Mouse (Mus musculus) heart, embryonic 13.5 days (tissue): Measurements from ENCODE around the gene Rab31. TPM values are rescaled to one million over a fixed set of nuclear protein-coding genes. Genes with fewer than 3 reads are reported as not detected.

Experiments used
- ATAC-seq: fragments of 200-750 bp; cut with Nextera tagmentation; 2 replicates; pipeline ENCODE4 v1.8.0; 2017; ENCODE audit warnings: moderate TSS enrichment; ENCODE audit not compliant: insufficient number of reproducible peaks, low FRiP score, low TSS enrichment; ENCODE audit errors: extremely low read depth
- H3K27ac ChIP-seq: fragments of 300-500 bp; sonication (generic); replicated peaks from 2 replicates; pipeline ENCODE4 v1.5.1; 2015; ENCODE audit warnings: moderate library complexity, mild to moderate bottlenecking, inconsistent platforms
- H3K27me3 ChIP-seq: fragments of 300-500 bp; sonication (generic); replicated peaks from 2 replicates; pipeline ENCODE4 v1.6.1; 2015; ENCODE audit warnings: mild to moderate bottlenecking, inconsistent platforms
- H3K36me3 ChIP-seq: fragments of 300-500 bp; sonication (generic); 2 replicates; pipeline ENCODE4 v1.6.1; 2015; ENCODE audit warnings: mild to moderate bottlenecking, inconsistent platforms
- H3K4me1 ChIP-seq: fragments of 300-500 bp; sonication (generic); 2 replicates; pipeline ENCODE4 v1.6.1; 2015; ENCODE audit warnings: inconsistent platforms
- H3K4me2 ChIP-seq: fragments of 300-500 bp; sonication (generic); 2 replicates; pipeline ENCODE4 v1.6.1; 2015; ENCODE audit warnings: inconsistent platforms, mild to moderate bottlenecking, moderate library complexity
- H3K4me3 ChIP-seq: fragments of 300-500 bp; sonication (generic); 2 replicates; pipeline ENCODE4 v1.5.1; 2015; ENCODE audit warnings: moderate library complexity, mild to moderate bottlenecking, inconsistent platforms
- H3K9ac ChIP-seq: fragments of 300-500 bp; sonication (generic); 2 replicates; pipeline ENCODE4 v1.6.1; 2015; ENCODE audit warnings: inconsistent platforms, mild to moderate bottlenecking, moderate library complexity
- H3K9me3 ChIP-seq: fragments of 300-500 bp; sonication (generic); 2 replicates; pipeline ENCODE4 v1.6.1; 2016; ENCODE audit warnings: inconsistent platforms
- WGBS: fragments of 180-500 bp; shearing (Covaris S2); methylation state at CpG from one replicate; pipeline ENCODE4 v1.1.7; 2015; ENCODE audit warnings: mixed read lengths; 5-methylcytosine and 5-hydroxymethylcytosine counted together
- polyA plus RNA-seq: library from polyadenylated mRNA; unstranded; fragments of >200 nt; fragmentation: Nextera tagmentation; extraction: Ambion mirVana; gene quantifications from 2 replicates; pipeline ENCODE4 v1.2.1, GENCODE M21; 2015

Rab31 gene
- polyA plus RNA-seq, 1 experiment from 2014 or later: 23.9 TPM

GRCm38 (mm10) chr17:65737175-65737574 is 35.4 kb downstream of the Rab31 start:
- Histone ChIP-seq H3K4me1 (peaks cover 14% of the 10 kb centered on the region), H3K4me2 (no peak overlapping the region), H3K36me3 (no peaks in the 10 kb centered on the region), H3K4me3 (no peak overlapping the region), H3K27ac (peak overlapping the region; percentile 40), H3K9ac (no peak overlapping the region), H3K9me3 (no peaks in the 10 kb centered on the region), H3K27me3 (no peaks in the 10 kb centered on the region)
- ATAC-seq: no peak
- 71% methylated on average over 5 of the region's 5 CpGs for WGBS

GRCm38 (mm10) chr17:65735088-65735487 is 37.5 kb downstream of the Rab31 start:
- 86% methylated on average over 2 of the region's 2 CpGs for WGBS
- H3K9ac ChIP-seq: no peak overlapping the region
- no peak overlapping the region for H3K4me2 ChIP-seq
- no peak overlapping the region for H3K4me3 ChIP-seq
- no peaks in the 10 kb centered on the region for H3K9me3 ChIP-seq
- no peak overlapping the region for H3K27ac ChIP-seq
- H3K36me3 ChIP-seq: no peaks in the 10 kb centered on the region
- no peak for ATAC-seq
- H3K27me3 ChIP-seq: no peaks in the 10 kb centered on the region
- peaks cover 11% of the 10 kb centered on the region for H3K4me1 ChIP-seq

GRCm38 (mm10) chr17:65732666-65733065 is 39.9 kb downstream of the Rab31 start:
- Histone ChIP-seq H3K4me1 (0 out of 2 replicates have a peak, but pooled peaks cover 6% of the 10 kb centered on the region), H3K4me2 (no peak overlapping the region), H3K36me3 (no peaks in the 10 kb centered on the region), H3K4me3 (no peak overlapping the region), H3K27me3 (no peaks in the 10 kb centered on the region), H3K9me3 (no peaks in the 10 kb centered on the region), H3K27ac (no peak overlapping the region), H3K9ac (no peak overlapping the region)
- 75% methylated on average over 4 of the region's 4 CpGs for WGBS
- no peak for ATAC-seq

GRCm38 (mm10) chr17:65731710-65732109 is 40.8 kb downstream of the Rab31 start:
- Histone ChIP-seq H3K27ac (no peak overlapping the region), H3K4me2 (no peak overlapping the region), H3K36me3 (no peaks in the 10 kb centered on the region), H3K4me3 (no peak overlapping the region), H3K27me3 (no peaks in the 10 kb centered on the region), H3K4me1 (0 out of 2 replicates have a peak, but pooled peaks cover 6% of the 10 kb centered on the region), H3K9me3 (no peaks in the 10 kb centered on the region), H3K9ac (no peak overlapping the region)
- ATAC-seq: no peak
- 81% methylated on average over 9 of the region's 9 CpGs for WGBS

- Histone ChIP-seq H3K27me3 (no peaks in the 10 kb centered on the region), H3K4me2 (no peak overlapping the region), H3K4me3 (no peak overlapping the region), H3K27ac (peak overlapping the region; percentile 42), H3K9ac (no peak overlapping the region), H3K36me3 (no peaks in the 10 kb centered on the region), H3K4me1 (0 out of 2 replicates have a peak, but pooled peaks cover 6% of the 10 kb centered on the region), H3K9me3 (no peaks in the 10 kb centered on the region)
- WGBS: 67% methylated on average over 16 of the region's 16 CpGs
- no peak for ATAC-seq
Observed at GRCm38 (mm10) chr17:65729945-65730741, 42.4 kb downstream of the Rab31 start.

GRCm38 (mm10) chr17:65726755-65727154 is 45.8 kb downstream of the Rab31 start:
- no peak overlapping the region for H3K4me2 ChIP-seq
- no peaks in the 10 kb centered on the region for H3K9me3 ChIP-seq
- no peak for ATAC-seq
- no peak overlapping the region for H3K27ac ChIP-seq
- H3K36me3 ChIP-seq: 0 out of 2 replicates have a peak, but pooled peaks cover under 1% of the 10 kb centered on the region
- H3K4me3 ChIP-seq: no peak overlapping the region
- H3K9ac ChIP-seq: no peak overlapping the region
- H3K27me3 ChIP-seq: no peaks in the 10 kb centered on the region
- WGBS: 84% methylated on average over 5 of the region's 5 CpGs
- H3K4me1 ChIP-seq: 0 out of 2 replicates have a peak, but pooled peaks cover 6% of the 10 kb centered on the region

GRCm38 (mm10) chr17:65726274-65726673 is 46.3 kb downstream of the Rab31 start:
- no peak for ATAC-seq
- 71% methylated on average over 6 of the region's 6 CpGs for WGBS
- Histone ChIP-seq H3K9ac (no peak overlapping the region), H3K4me3 (no peak overlapping the region), H3K4me1 (0 out of 2 replicates have a peak, but pooled peaks cover 6% of the 10 kb centered on the region), H3K27ac (no peak overlapping the region), H3K9me3 (no peaks in the 10 kb centered on the region), H3K4me2 (no peak overlapping the region), H3K36me3 (0 out of 2 replicates have a peak, but pooled peaks cover 3% of the 10 kb centered on the region), H3K27me3 (no peaks in the 10 kb centered on the region)

- 0 out of 2 replicates have a peak, but pooled peaks cover 6% of the 10 kb centered on the region for H3K4me1 ChIP-seq
- WGBS: 82% methylated on average over 2 of the region's 2 CpGs
- ATAC-seq: no peak
Observed at GRCm38 (mm10) chr17:65725814-65726213, 46.7 kb downstream of the Rab31 start.

GRCm38 (mm10) chr17:65725381-65725780 is 47.2 kb downstream of the Rab31 start:
- 79% methylated on average over 8 of the region's 8 CpGs for WGBS
- no peak for ATAC-seq
- H3K4me3 ChIP-seq: no peak overlapping the region
- no peaks in the 10 kb centered on the region for H3K27me3 ChIP-seq
- peaks cover 7% of the 10 kb centered on the region for H3K36me3 ChIP-seq
- H3K27ac ChIP-seq: no peak overlapping the region
- H3K9ac ChIP-seq: no peak overlapping the region
- H3K4me2 ChIP-seq: no peak overlapping the region
- H3K4me1 ChIP-seq: 0 out of 2 replicates have a peak, but pooled peaks cover 4% of the 10 kb centered on the region
- H3K9me3 ChIP-seq: no peaks in the 10 kb centered on the region

More at GRCm38 (mm10) chr17:65725814-65726213, 46.7 kb downstream of the Rab31 start:
- no peaks in the 10 kb centered on the region for H3K9me3 ChIP-seq
- H3K36me3 ChIP-seq: 0 out of 2 replicates have a peak, but pooled peaks cover 3% of the 10 kb centered on the region
- no peak overlapping the region for H3K4me3 ChIP-seq
- H3K4me2 ChIP-seq: no peak overlapping the region
- no peak overlapping the region for H3K9ac ChIP-seq
- no peak overlapping the region for H3K27ac ChIP-seq
- no peaks in the 10 kb centered on the region for H3K27me3 ChIP-seq

GRCm38 (mm10) chr17:65724254-65724653 is 48.3 kb downstream of the Rab31 start:
- Histone ChIP-seq H3K4me1 (no peaks in the 10 kb centered on the region), H3K27ac (no peak overlapping the region), H3K36me3 (peaks cover 16% of the 10 kb centered on the region), H3K9me3 (no peaks in the 10 kb centered on the region), H3K4me3 (no peak overlapping the region), H3K9ac (no peak overlapping the region), H3K4me2 (no peak overlapping the region), H3K27me3 (no peaks in the 10 kb centered on the region)
- 70% methylated on average over 11 of the region's 11 CpGs for WGBS
- ATAC-seq: no peak

GRCm38 (mm10) chr17:65723633-65724032 is 48.9 kb downstream of the Rab31 start:
- Histone ChIP-seq H3K27ac (no peak overlapping the region), H3K9me3 (no peaks in the 10 kb centered on the region), H3K9ac (no peak overlapping the region), H3K4me2 (no peak overlapping the region), H3K4me3 (no peak overlapping the region), H3K36me3 (peaks cover 16% of the 10 kb centered on the region), H3K4me1 (no peaks in the 10 kb centered on the region), H3K27me3 (no peaks in the 10 kb centered on the region)
- ATAC-seq: no peak
- WGBS: 83% methylated on average over 8 of the region's 8 CpGs

- no peak overlapping the region for H3K27ac ChIP-seq
- no peak for ATAC-seq
Observed at GRCm38 (mm10) chr17:65721330-65721729, 51.2 kb downstream of the Rab31 start.

More at GRCm38 (mm10) chr17:65721330-65721729, 51.2 kb downstream of the Rab31 start:
- no peaks in the 10 kb centered on the region for H3K4me1 ChIP-seq
- H3K27me3 ChIP-seq: no peaks in the 10 kb centered on the region
- H3K9me3 ChIP-seq: no peaks in the 10 kb centered on the region
- peaks cover 16% of the 10 kb centered on the region for H3K36me3 ChIP-seq
- H3K9ac ChIP-seq: no peak overlapping the region
- no peak overlapping the region for H3K4me2 ChIP-seq
- H3K4me3 ChIP-seq: no peak overlapping the region
